17 mouse cellular contexts compared by ENCODE assay signal in genomic region chr9:67579541-67579940, GRCm38 (mm10). TPM values are rescaled to one million over a fixed set of nuclear protein-coding genes. Genes with fewer than 3 reads are reported as not detected.
"Had no signal": no experiment of that assay in that cellular context is flagged by ENCODE, and none has a peak within 500 bp of the region (broad histone marks: within the 10 kb centered on the region; RNA-seq: fewer than 3 reads in every experiment).

No protein-coding gene starts in this region.

- H3K27me3 ChIP-seq: liver, embryonic 15.5 days; neural tube, embryonic 13.5 days had no signal

- H3K27ac ChIP-seq: layer of hippocampus, adult 2 months; left cerebral cortex, adult 2 months; limb, embryonic 10.5 days; liver, embryonic 15.5 days; midbrain, embryonic 10.5 days; neural tube, embryonic 13.5 days; stomach, postnatal 0 days had no signal

- DNase-seq: kidney, postnatal 10 days; kidney, postnatal 4 days; lung, adult 2 months; lung, postnatal 10 days; lung, postnatal 4 days; midbrain, embryonic 14.5 days; right cerebral cortex, postnatal 14 days; thymus, postnatal 4 days had no signal

- H3K4me1 ChIP-seq: liver, embryonic 15.5 days had no signal

- H3K4me2 ChIP-seq: liver, embryonic 11.5 days; liver, embryonic 15.5 days; neural tube, embryonic 13.5 days had no signal

- H3K4me3 ChIP-seq: layer of hippocampus, adult 2 months; left cerebral cortex, adult 2 months; limb, embryonic 10.5 days; liver, embryonic 15.5 days; midbrain, embryonic 10.5 days; neural tube, embryonic 13.5 days had no signal

- H3K36me3 ChIP-seq: limb, embryonic 10.5 days; liver, embryonic 15.5 days; midbrain, embryonic 10.5 days; neural tube, embryonic 13.5 days had no signal

- H3K9ac ChIP-seq: liver, embryonic 15.5 days; neural tube, embryonic 13.5 days had no signal

- H3K9me3 ChIP-seq: limb, embryonic 10.5 days; liver, embryonic 15.5 days; midbrain, embryonic 10.5 days; neural tube, embryonic 13.5 days had no signal

RNA-seq across cellular contexts. Expression of gene Tln2, which starts 20.0 kb away (rescaled TPM):
- total RNA-seq: monocyte, adult 5-6 weeks had no signal
